Mouse (Mus musculus) CD4-positive helper T cell, adult 2 months (primary cell): ENCODE data around the gene Ampd3.

Source experiments
- DNase-seq: peaks from one replicate; pipeline ENCODE4 v3.0.0-alpha.2; 2012; ENCODE audit warnings: low read depth, missing footprints, low spot score

The Ampd3 gene

DNA sequence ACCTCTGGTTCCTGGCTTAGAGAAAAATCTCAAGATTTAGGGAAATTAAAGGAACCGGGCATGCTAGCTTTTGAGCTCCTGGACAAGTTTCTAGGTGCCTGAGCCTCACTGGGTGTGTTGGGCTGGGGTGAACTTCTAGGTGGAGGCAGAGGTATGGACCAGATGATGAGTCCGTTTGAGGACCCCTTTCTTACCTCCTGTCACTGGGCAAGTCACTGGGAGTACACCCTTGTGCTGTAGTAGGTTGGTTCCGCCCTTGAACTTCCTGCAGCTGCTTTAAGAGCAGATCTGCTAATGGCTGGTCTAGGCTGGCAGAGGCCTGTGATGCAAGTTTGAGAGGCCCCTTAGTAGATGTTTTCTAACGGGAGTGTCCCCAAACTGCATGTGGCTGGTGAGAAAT, 1.1 kb downstream of the Ampd3 start:
- peak; percentile 53 for DNase-seq

GRCm38 (mm10) chr7:110770949-110771348, 2.9 kb downstream of the Ampd3 start:
- DNase-seq: no peak

GRCm38 (mm10) chr7:110772343-110772742, 4.3 kb downstream of the Ampd3 start:
- no peak for DNase-seq

- DNase-seq: no peak
Measured at GRCm38 (mm10) chr7:110773204-110774002, 5.4 kb downstream of the Ampd3 start.

GRCm38 (mm10) chr7:110774077-110774476, 6.1 kb downstream of the Ampd3 start:
- no peak for DNase-seq

DNA sequence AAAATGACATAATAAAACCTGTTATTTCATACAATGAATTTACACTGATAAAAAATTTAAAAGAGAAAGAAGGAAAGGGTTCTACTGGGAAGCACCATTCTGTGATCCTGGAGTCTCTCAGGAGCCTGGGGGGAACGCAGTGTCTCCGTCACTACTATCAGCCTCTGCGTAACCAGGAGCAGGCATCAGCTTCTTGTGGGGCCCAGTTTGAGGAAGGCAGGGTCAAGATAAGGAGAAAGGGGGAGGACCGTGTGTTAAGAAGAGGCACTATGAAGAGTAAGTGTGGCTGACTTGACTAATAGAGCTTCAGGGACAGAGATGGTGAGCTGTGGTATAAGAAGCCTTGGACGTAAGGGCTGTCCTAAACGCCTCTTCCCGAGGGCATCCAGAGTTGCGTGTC, 6.7 kb downstream of the Ampd3 start:
- no peak for DNase-seq

DNA sequence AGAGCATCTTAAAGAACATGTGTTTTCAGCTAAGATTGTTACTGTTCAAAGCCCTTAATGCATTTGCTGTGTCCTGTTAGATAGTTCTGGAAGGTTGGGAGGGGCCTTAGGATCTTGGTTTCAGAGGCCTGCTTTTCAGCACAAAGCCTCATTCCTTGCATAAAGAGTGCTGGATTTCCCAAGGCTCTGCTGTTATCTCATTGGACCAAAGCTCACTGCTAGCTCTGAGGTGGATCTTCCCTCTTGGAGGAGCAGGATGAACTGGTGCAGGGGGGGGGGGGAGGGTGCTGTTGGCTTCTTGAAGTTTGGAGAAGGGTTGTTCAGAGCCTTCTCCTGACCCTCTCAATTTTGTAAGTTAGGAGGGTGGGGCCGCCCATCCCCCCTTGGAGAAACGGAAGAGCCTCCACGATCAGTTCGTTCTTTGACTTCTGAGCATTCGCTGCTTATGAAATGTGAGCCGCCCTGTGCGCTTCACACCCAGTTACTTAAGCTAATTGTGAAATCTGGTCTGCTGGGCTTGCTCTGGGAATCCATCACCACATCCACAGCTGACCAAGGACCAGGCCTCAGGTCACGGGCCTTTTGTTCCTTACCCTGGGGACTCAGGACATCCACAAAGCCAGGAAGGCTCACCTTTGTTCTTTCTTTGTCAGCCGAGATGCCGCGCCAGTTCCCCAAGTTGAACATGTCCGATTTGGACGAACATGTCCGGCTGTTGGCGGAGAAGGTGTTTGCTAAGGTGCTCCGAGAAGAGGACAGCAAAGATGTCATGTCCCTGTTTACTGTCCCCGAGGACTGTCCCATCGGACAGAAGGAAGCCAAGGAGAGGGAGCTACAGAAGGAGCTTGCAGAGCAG, 9.4 kb downstream of the Ampd3 start:
- DNase-seq: no peak

DNA sequence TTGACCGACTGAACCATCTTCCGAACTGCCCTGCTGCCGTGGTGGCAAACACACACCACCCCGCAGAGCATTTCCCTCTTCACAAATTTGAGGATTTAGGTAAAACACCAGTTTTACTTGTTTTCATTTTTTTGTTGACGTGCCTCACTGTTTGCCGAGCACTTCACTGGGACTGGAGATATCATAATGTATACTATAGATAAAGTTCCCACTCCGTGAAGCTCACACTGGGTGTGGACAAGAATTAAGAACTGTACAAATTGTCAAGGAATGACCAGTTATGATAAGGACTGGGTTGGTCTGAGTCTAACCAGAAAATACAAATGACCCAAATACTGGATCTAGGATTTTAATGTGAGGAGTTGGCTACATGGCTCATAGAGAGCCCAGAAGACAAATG, 10.9 kb downstream of the Ampd3 start:
- DNase-seq: no peak

GRCm38 (mm10) chr7:110779605-110780111, 11.7 kb downstream of the Ampd3 start:
- DNase-seq: no peak

DNA sequence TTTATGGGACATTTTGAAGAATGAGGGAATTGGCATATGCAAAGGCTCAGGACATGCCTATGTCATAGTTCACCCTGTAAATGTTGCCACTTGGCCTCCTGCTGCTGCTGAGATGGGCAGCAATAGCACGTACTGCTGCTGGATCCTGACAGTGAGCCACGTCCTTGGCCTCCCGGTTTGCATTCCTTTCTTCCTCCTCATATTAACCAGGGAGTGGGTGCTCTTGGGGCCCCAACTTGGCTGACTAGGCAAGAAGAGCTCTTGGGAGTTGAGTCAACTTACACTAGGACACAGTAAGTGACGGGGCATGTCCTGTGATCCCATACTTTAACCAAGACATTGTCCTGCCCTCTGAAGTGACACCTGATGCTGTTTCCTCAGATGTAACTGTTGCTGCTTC, 12.5 kb downstream of the Ampd3 start:
- DNase-seq: no peak

DNA sequence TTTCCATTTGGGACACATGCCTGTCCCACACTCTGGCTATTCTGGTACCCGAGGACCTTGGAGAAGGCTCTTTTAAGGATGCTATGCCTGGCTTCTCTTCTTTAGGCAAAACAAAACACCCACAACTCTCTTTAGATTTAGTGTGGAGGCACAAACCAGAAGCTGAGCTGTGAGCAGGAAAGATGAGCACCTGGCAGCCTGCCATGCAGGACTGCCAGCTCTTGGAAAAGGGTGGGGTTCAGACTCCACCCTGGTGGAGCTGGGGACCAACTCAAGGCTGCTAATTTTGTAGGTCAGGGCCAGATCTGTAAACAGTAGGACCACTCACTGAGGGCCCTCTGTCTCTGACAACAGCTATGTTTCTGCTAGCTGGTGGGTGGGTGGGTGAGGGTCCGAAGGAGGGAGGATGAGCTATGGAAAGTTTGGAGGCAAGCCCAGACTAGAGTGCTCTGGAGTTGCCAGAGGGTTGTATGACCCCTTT, 13.3 kb downstream of the Ampd3 start:
- no peak for DNase-seq

GRCm38 (mm10) chr7:110782135-110782534, 14.1 kb downstream of the Ampd3 start:
- no peak for DNase-seq

DNA sequence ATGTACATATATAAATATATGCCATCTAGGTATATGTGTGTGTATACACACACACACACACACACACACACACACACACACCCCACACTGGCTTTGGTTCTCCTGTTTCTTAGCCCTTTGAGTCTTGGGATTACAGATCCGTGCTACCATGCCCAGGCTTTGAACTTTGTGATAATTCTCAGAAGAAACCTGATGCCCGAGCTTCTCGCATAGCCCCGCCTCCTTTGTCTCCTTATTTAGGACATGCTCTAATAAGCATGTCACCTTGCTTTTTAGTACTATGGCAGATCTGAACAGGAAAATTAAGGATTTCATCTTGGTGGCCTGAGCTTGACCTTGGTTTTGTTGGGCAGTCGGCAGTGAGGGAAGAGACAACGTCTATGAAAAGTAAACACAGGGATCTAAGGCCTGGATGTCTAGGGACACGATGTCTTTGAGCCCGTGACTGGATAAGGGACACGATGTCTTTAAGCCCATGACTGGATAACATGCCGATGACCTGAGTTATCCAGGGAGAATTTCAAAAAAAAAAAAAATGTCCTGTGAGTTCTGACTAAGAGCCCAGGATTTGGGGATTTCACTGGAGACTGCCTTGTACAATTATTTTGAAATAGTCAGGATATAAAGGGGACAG, 15.0 kb downstream of the Ampd3 start:
- DNase-seq: no peak

- no peak for DNase-seq
Measured at GRCm38 (mm10) chr7:110784965-110785364, 17.0 kb downstream of the Ampd3 start.

GRCm38 (mm10) chr7:110785741-110786146, 17.7 kb downstream of the Ampd3 start:
- no peak for DNase-seq

GRCm38 (mm10) chr7:110787310-110787709, 19.3 kb downstream of the Ampd3 start:
- no peak for DNase-seq

- DNase-seq: no peak
Measured at GRCm38 (mm10) chr7:110790878-110791277, 22.9 kb downstream of the Ampd3 start.

GRCm38 (mm10) chr7:110792201-110792600, 24.2 kb downstream of the Ampd3 start:
- no peak for DNase-seq

- no peak for DNase-seq
Measured at GRCm38 (mm10) chr7:110792834-110793233, 24.8 kb downstream of the Ampd3 start.

DNA sequence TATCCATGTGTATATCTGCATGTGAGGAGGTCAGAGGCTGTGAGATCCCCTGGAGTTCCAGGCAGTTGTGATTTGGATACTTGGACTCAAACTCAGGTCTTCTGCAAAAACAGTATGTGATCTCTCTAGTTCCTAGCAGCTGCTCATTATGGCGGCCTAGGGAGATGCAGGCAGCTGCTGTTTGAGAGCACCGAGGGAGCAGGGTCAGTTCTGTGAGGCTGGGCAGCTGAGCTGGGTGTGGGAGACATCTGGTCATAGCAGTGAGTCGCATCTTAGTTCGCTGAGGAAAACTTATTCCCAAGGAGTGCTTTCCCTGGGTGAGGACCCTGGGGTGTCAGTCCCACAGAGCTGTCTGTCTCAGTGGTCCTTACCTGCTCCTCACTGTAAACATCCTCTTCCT, 26.7 kb downstream of the Ampd3 start:
- no peak for DNase-seq

GRCm38 (mm10) chr7:110796367-110797051, 28.5 kb downstream of the Ampd3 start:
- DNase-seq: peak; percentile 89
